Mouse (Mus musculus) testis, adult 2 months (tissue): Measurements from ENCODE around the gene Gpank1.

ENCODE experiments used
- CTCF ChIP-seq: fragments of 200-500 bp; IDR thresholded peaks from 2 replicates; pipeline ENCODE4 v1.5.1; 2012; ENCODE audit warnings: low read depth, mild to moderate bottlenecking, inconsistent platforms, low read length, moderate library complexity; ENCODE audit not compliant: control insufficient read depth, insufficient read depth, insufficient replicate concordance
- POLR2A ChIP-seq: fragments of 200-500 bp; IDR thresholded peaks from 2 replicates; pipeline ENCODE4 v1.6.1; 2012; ENCODE audit warnings: low read depth, mild to moderate bottlenecking, inconsistent platforms, low read length, moderate library complexity; ENCODE audit not compliant: control insufficient read depth

- TF ChIP-seq CTCF = no peak
- no peak for TF ChIP-seq POLR2A
Measured at GRCm38 (mm10) chr17:35153077-35153476, 31.8 kb downstream of the Gpank1 start.
